Mouse (Mus musculus): ENCODE measurements around the gene Pgpep1. TPM values are rescaled to one million over a fixed set of nuclear protein-coding genes. Genes with fewer than 3 reads are reported as not detected.

Pgpep1 gene
- total and polyA plus RNA-seq, 2 experiments from 2014 or later, result 44.2 to 65.7 TPM

- Histone ChIP-seq H3K9me3 (ENCODE audit: low read length) (no peaks in the 10 kb centered on the region), H3K27me3 (ENCODE audit: insufficient read depth, low read length) (no peaks in the 10 kb centered on the region), H3K9ac (replicated peaks; ENCODE audit: low read length) (peak overlapping the region; percentile 64), H3K36me3 (ENCODE audit: insufficient read depth, low read length) (0 out of 2 replicates have a peak, but pooled peaks cover 12% of the 10 kb centered on the region), H3K4me3 (ENCODE audit: low read length) (peak overlapping the region; percentile 67), H3K4me1 (ENCODE audit: insufficient read depth, low read length) (peaks cover 7% of the 10 kb centered on the region), H3K27ac (peak overlapping the region; percentile 99), H3K4me2 (ENCODE audit: low read depth, low read length) (peak overlapping the region; percentile 72)
- no peak for TF ChIP-seq CTCF (IDR thresholded peaks at IDR 0.05; ENCODE audit: low read depth)
- 96% methylated on average over 3 of the region's 3 CpGs for WGBS
- DNase-seq (ENCODE audit: low spot score), result no peak
- no peak for ATAC-seq
These were observed 13.9 kb upstream of the Pgpep1 start for GRCm38 (mm10) chr8:70674109-70674508.

GRCm38 (mm10) chr8:70673079-70673856 lies 13.1 kb upstream of the Pgpep1 start, which contains the start of gene Lsm4:
TSS of gene Lsm4 (plus strand) at chr8:70673248.
- WGBS, result under 1% methylated on average over 60 of the region's 60 CpGs
- peak; percentile 87 for TF ChIP-seq CTCF (IDR thresholded peaks at IDR 0.05; ENCODE audit: low read depth)
- peak within 1 kb of the TSS; percentile 99 for H3K27ac ChIP-seq
- peak within 1 kb of the TSS; percentile 72 for H3K4me2 ChIP-seq (ENCODE audit: low read depth, low read length)
- H3K9ac ChIP-seq (replicated peaks; ENCODE audit: low read length), result peak within 1 kb of the TSS; percentile 64
- no peaks in the 10 kb centered on the region for H3K27me3 ChIP-seq (ENCODE audit: insufficient read depth, low read length)
- peaks cover 7% of the 10 kb centered on the region for H3K4me1 ChIP-seq (ENCODE audit: insufficient read depth, low read length)
- ATAC-seq, result peak; percentile 98
- 0 out of 2 replicates have a peak, but pooled peaks cover 4% of the 10 kb centered on the region for H3K36me3 ChIP-seq (ENCODE audit: insufficient read depth, low read length)
- DNase-seq (ENCODE audit: low spot score), result peak; percentile 99
- H3K9me3 ChIP-seq (ENCODE audit: low read length), result no peaks in the 10 kb centered on the region
- peak within 1 kb of the TSS; percentile 67 for H3K4me3 ChIP-seq (ENCODE audit: low read length)

GRCm38 (mm10) chr8:70672325-70673078 lies 12.3 kb upstream of the Pgpep1 start:
- peak overlapping the region; percentile 91 for H3K27ac ChIP-seq
- H3K4me2 ChIP-seq (ENCODE audit: low read depth, low read length), result peak overlapping the region; percentile 52
- WGBS, result 36% methylated on average over 19 of the region's 19 CpGs
- peaks cover 7% of the 10 kb centered on the region for H3K4me1 ChIP-seq (ENCODE audit: insufficient read depth, low read length)
- peak overlapping the region; percentile 67 for H3K4me3 ChIP-seq (ENCODE audit: low read length)
- peak overlapping the region; percentile 44 for H3K9ac ChIP-seq (replicated peaks; ENCODE audit: low read length)
- DNase-seq (ENCODE audit: low spot score) (no peak), ATAC-seq (no peak; the same call in 1 of the 2 replicates)
- no peaks in the 10 kb centered on the region for H3K36me3 ChIP-seq (ENCODE audit: insufficient read depth, low read length)
- H3K9me3 ChIP-seq (ENCODE audit: low read length), result no peaks in the 10 kb centered on the region
- H3K27me3 ChIP-seq (ENCODE audit: insufficient read depth, low read length), result no peaks in the 10 kb centered on the region
- peak; percentile 24; the same call in 1 of the 2 replicates for TF ChIP-seq CTCF (IDR thresholded peaks at IDR 0.05; ENCODE audit: low read depth)

- Histone ChIP-seq H3K4me1 (ENCODE audit: insufficient read depth, low read length) (peaks cover 7% of the 10 kb centered on the region), H3K27ac (peak overlapping the region; percentile 91), H3K4me2 (ENCODE audit: low read depth, low read length) (no peak overlapping the region), H3K36me3 (ENCODE audit: insufficient read depth, low read length) (no peaks in the 10 kb centered on the region), H3K4me3 (ENCODE audit: low read length) (no peak overlapping the region), H3K9me3 (ENCODE audit: low read length) (no peaks in the 10 kb centered on the region), H3K9ac (replicated peaks; ENCODE audit: low read length) (no peak overlapping the region), H3K27me3 (ENCODE audit: insufficient read depth, low read length) (no peaks in the 10 kb centered on the region)
- no peak for DNase-seq (ENCODE audit: low spot score)
- TF ChIP-seq CTCF (IDR thresholded peaks at IDR 0.05; ENCODE audit: low read depth), result no peak
- no peak for ATAC-seq
- WGBS, result 64% methylated on average over 10 of the region's 10 CpGs
These were observed 11.6 kb upstream of the Pgpep1 start for GRCm38 (mm10) chr8:70671615-70672324.

GRCm38 (mm10) chr8:70667071-70667470 lies 6.9 kb upstream of the Pgpep1 start:
- peak; percentile 63 for ATAC-seq
- no peaks in the 10 kb centered on the region for H3K9me3 ChIP-seq (ENCODE audit: low read length)
- peak; percentile 62 for DNase-seq (ENCODE audit: low spot score)
- H3K27ac ChIP-seq, result no peak overlapping the region
- H3K27me3 ChIP-seq (ENCODE audit: insufficient read depth, low read length), result no peaks in the 10 kb centered on the region
- no peak overlapping the region for H3K4me2 ChIP-seq (ENCODE audit: low read depth, low read length)
- no peak for TF ChIP-seq CTCF (IDR thresholded peaks at IDR 0.05; ENCODE audit: low read depth)
- no peaks in the 10 kb centered on the region for H3K4me1 ChIP-seq (ENCODE audit: insufficient read depth, low read length)
- no peak overlapping the region for H3K4me3 ChIP-seq (ENCODE audit: low read length)
- H3K36me3 ChIP-seq (ENCODE audit: insufficient read depth, low read length), result no peaks in the 10 kb centered on the region
- 47% methylated on average over 5 of the region's 5 CpGs for WGBS
- H3K9ac ChIP-seq (replicated peaks; ENCODE audit: low read length), result no peak overlapping the region

GRCm38 (mm10) chr8:70665599-70665998 lies 5.4 kb upstream of the Pgpep1 start:
- no peaks in the 10 kb centered on the region for H3K9me3 ChIP-seq (ENCODE audit: low read length)
- H3K27me3 ChIP-seq (ENCODE audit: insufficient read depth, low read length), result no peaks in the 10 kb centered on the region
- no peak for TF ChIP-seq CTCF (IDR thresholded peaks at IDR 0.05; ENCODE audit: low read depth)
- H3K4me3 ChIP-seq (ENCODE audit: low read length), result no peak overlapping the region
- no peak overlapping the region for H3K9ac ChIP-seq (replicated peaks; ENCODE audit: low read length)
- no peaks in the 10 kb centered on the region; the same call in 1 of the 2 replicates for H3K4me1 ChIP-seq (ENCODE audit: insufficient read depth, low read length)
- ATAC-seq, result no peak
- no peak overlapping the region for H3K27ac ChIP-seq
- H3K4me2 ChIP-seq (ENCODE audit: low read depth, low read length), result no peak overlapping the region
- 79% methylated on average over 2 of the region's 2 CpGs for WGBS
- no peak for DNase-seq (ENCODE audit: low spot score)
- H3K36me3 ChIP-seq (ENCODE audit: insufficient read depth, low read length), result no peaks in the 10 kb centered on the region

Data from hindbrain, postnatal 0 days (tissue).